Mouse (Mus musculus): ENCODE data around the gene Cpne2. TPM values are rescaled to one million over a fixed set of nuclear protein-coding genes. Genes with fewer than 3 reads are reported as not detected.

The Cpne2 gene
- total RNA-seq (2022), result 10 to 100 TPM; 45.0 to 47.3 (median 46.7) TPM

GRCm38 (mm10) chr8:94532873-94533671, at the start of gene Cpne2:
Gene Cpne2, plus strand, starts transcription at chr8:94532990.
- DNase-seq (ENCODE audit: low spot score in 2 of 2), result peak in 1 of 2 experiments; percentile 38

DNA sequence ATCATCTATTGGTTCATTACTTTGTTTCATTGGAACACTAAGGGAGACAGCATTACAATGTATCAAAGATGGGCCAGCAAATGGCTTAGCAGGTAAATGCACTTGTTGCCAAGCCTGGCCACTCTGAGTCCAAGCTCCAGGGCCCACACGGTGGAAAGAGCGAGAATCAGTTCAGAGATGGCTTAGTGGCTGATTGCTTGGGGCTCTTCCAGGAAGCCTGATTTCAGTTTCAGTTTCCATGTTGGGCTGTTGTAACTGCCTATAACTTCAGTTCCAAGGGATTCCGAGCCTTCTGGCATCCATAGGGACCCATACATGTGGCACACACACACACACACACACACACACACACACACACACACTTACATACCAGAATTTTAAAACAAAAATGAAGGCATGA, 47.5 kb upstream of the Cpne2 start:
- DNase-seq (ENCODE audit: low spot score in 2 of 2), result peak in 1 of 2 experiments; percentile 1

GRCm38 (mm10) chr8:94485882-94486281, 46.9 kb upstream of the Cpne2 start:
- DNase-seq (ENCODE audit: low spot score in 2 of 2), result no peak

DNA sequence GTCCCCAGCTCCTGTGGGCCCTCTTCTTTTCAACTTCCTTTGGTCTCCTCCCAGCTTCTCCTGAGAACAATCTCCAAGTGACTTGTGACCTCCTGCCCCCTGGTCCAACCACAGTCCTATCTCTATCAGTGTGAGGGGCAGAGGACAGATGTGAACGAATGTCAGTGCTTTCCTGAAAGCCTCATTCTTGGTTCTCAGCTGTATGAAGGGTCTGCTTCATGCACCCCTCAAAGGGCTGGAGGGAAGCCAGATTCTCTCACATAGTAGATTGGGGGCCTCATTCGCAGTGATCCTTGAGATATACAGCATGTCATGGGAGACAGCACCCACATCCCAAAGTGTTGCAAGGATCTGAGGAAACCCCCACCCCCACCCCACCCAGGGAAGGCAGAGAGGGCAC, 44.8 kb upstream of the Cpne2 start:
- DNase-seq (ENCODE audit: low spot score in 2 of 2), result no peak

- no peak for DNase-seq (ENCODE audit: low spot score in 2 of 2)
These were observed 42.8 kb upstream of the Cpne2 start for GRCm38 (mm10) chr8:94489809-94490483.

GRCm38 (mm10) chr8:94492021-94492681, 40.6 kb upstream of the Cpne2 start:
- DNase-seq (ENCODE audit: low spot score in 2 of 2), result peak; percentile 48 to 72

DNA sequence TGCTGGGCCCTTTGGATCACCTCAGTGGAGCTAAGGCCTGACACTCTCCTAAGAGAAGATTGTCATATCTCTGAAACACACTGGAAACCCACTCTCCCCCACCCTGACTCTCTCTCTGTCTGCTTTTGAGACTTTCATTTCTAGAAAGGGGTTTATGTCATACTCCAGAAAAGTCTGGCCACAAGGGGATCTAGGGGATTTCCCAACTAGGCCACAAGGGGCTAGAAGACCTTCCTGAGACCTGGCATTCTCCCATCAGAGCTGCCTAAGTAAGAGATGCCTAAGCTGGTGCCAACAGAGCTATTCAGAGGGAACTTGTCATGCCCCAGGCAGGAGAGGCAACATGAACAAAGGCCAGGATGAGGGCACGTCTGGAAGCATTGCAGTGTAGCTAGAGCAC, 39.5 kb upstream of the Cpne2 start:
- DNase-seq (ENCODE audit: low spot score in 2 of 2), result no peak

DNA sequence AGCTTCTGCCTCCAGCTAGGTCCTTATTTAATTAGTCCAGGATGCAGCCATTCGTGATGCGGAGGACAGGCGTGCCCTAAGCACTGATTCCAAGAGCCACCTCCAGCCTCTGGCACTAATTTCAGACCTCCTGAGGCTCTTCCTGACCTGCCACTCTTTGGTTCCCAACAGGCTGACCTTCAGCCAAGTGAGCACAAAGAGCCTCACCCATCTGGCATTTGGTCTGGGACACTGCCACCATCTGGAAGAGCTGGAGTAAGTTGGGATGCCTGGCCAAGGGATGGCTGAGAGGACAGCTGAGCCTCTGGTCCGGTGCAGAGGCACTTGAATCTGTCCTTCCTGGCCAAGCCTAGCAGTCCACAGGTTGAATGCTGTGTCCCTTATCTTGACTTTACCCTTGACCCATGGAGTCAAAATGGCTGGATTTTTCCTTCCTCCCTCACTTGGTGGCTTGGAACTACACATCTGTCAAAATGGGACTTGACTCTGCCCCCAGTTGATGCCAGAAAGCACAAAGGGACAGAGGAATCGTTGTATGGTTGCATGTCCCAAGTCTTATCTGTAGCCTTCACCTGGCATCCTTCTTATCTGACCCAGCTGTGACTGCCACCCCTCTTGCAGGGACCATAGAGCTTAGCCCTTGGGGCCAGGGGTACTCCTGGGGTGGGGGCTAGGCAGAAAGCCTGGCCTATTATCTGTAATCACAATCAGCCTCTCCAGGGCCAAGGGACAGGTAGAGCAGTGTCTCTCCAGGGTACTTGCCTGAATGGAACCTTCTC, 17.2 kb upstream of the Cpne2 start:
- DNase-seq (ENCODE audit: low spot score in 2 of 2), result no peak

DNA sequence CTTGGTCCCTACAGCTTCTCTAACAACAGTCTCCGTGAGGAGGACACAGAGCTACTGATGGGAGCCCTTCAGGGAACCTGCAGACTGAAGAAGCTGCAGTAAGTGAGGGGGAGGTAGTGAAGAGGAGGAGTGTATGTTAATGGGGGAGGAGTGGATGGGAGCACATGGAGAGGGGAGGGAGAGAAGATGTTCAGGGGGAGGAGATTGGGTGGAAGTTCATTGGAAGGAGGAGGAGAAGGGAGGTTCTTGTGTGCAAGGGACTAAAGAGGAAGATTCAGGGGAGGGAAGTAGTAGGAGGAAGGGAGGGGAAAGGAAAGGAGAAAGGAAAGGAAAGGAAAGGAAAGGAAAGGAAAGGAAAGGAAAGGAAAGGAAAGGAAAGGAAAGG, 16.6 kb upstream of the Cpne2 start:
- DNase-seq (ENCODE audit: low spot score in 2 of 2), result no peak

DNA sequence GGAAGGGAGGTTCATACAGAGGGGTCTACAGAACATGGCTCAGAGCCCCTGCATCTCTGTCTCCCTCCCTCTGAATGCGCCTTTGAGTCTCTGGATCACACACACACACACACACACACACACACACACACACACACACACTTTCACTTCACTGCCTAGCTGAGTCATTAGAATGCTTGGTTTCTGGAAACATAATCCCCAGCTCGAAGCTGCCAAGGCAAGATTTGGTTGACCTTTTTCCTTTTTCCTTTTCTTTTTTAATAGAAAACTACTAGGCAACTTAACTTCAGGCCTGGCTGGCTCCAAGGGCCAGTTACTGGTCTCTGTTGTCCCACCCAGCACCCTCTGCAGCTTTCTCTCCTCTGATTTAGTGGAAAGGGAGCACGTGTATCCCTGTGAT, 16.0 kb upstream of the Cpne2 start:
- no peak for DNase-seq (ENCODE audit: low spot score in 2 of 2)

GRCm38 (mm10) chr8:94518331-94518730, 14.5 kb upstream of the Cpne2 start:
- no peak for DNase-seq (ENCODE audit: low spot score in 2 of 2)

DNA sequence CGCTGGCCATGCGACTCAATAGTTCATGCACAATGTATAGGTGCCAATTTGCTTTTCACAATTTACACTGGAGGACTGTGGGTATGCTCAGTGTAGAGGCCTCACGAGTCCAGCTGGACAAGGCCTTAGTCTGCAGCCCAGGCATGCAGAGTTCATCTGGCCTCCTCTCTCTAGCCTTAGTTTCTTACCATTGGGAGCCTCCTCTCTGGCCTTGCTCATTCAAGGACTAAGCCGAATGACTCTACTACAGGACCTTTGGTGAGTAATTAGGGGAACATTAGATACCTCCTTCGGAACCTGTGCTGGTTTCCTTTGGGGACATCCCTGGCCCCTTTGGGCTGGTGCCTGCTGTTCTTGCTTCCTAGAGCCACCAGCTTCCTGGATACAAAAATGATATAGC, 13.8 kb upstream of the Cpne2 start:
- no peak for DNase-seq (ENCODE audit: low spot score in 2 of 2)

- DNase-seq (ENCODE audit: low spot score in 2 of 2), result no peak
These were observed 11.3 kb upstream of the Cpne2 start for GRCm38 (mm10) chr8:94521481-94521880.

DNA sequence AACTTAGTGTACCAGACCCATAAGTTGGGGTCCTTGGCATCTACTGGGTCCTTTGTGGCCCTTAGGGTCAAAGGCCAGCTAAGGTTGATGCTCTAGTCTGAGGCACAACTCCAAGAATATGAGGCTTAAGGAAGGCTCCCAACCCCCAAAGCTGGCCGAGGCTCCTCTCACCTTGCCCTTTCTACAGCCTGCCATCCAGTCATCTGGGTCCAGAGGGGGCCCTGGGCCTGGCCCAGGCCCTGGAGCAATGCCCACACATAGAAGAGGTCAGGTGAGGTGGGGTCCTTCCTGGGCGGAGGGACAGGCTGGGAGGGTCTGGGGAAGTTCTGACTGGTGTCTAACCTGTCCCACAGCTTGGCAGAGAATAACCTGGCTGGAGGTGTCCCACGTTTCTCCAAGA, 10.3 kb upstream of the Cpne2 start:
- DNase-seq (ENCODE audit: low spot score in 2 of 2), result no peak

GRCm38 (mm10) chr8:94524554-94524953, 8.2 kb upstream of the Cpne2 start:
- DNase-seq (ENCODE audit: low spot score in 2 of 2), result no peak

GRCm38 (mm10) chr8:94527178-94527577, 5.6 kb upstream of the Cpne2 start:
- no peak for DNase-seq (ENCODE audit: low spot score in 2 of 2)

- peak; percentile 48 to 58 for DNase-seq (ENCODE audit: low spot score in 2 of 2)
These were observed 4.5 kb upstream of the Cpne2 start for GRCm38 (mm10) chr8:94528245-94528644.

DNA sequence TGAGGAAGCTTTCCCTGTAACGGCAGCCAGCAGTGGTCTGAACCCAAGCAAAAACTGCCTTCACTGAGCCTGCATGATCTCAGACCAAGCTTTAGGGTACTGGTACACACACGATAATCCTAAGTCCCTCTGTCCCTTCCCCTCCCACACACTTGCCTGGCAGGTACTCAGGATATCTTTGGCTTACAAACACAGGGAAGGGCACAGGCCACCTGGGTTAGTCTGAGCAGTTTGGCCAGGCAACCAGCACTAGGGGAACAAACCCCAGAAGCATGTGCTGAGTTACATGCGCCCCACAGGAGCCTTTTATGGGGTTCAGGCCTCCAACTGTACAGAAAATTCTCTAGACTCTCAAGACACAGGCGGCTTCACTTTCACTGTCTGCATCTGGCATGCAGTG, 2.9 kb upstream of the Cpne2 start:
- no peak for DNase-seq (ENCODE audit: low spot score in 2 of 2)

GRCm38 (mm10) chr8:94530643-94531042, 2.1 kb upstream of the Cpne2 start:
- DNase-seq (ENCODE audit: low spot score in 2 of 2), result no peak

- no peak for DNase-seq (ENCODE audit: low spot score in 2 of 2)
These were observed 790 bp upstream of the Cpne2 start for GRCm38 (mm10) chr8:94532000-94532399.

GRCm38 (mm10) chr8:94532525-94532872, 291 bp upstream of the Cpne2 start:
- no peak for DNase-seq (ENCODE audit: low spot score in 2 of 2)

GRCm38 (mm10) chr8:94534612-94535011, 1.8 kb downstream of the Cpne2 start:
- DNase-seq (ENCODE audit: low spot score in 2 of 2), result no peak
